Mouse (Mus musculus): ENCODE measurements around the gene Atp8b4. TPM values are rescaled to one million over a fixed set of nuclear protein-coding genes. Genes with fewer than 3 reads are reported as not detected.

Gene Atp8b4
- total and polyA plus RNA-seq, 3 experiments = 0.31 to 0.73 (median 0.43) TPM

DNA sequence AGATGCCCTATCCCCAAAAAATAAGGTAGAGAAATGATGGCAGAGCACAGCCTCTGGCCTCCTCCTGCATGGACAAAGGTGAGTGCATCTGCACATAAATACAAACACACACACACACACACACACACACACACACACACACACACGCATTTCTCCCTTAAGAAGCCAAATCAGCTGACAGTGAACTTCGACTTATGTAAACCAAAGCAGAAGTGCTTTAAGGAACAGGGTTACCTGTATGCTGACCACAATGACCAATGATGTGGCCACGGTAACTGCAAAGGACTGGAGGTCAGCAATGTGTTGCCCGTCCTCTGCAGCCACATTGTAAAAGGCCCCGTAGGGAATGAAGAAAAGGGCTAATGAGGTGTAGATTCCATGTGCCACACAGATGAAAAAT lies 163.3 kb downstream of the Atp8b4 start:
- H3K79me2 ChIP-seq (replicated peaks; ENCODE audit: control insufficient read depth, insufficient read depth, low read length) = no peaks in the 10 kb centered on the region
- 89% methylated on average over 5 of the region's 5 CpGs for WGBS
- H3K36me3 ChIP-seq (ENCODE audit: control insufficient read depth, insufficient read depth, low read length) = no peaks in the 10 kb centered on the region
- intact Hi-C loops (cut with DNase I) = no loop called here
- no peak overlapping the region for H3K9ac ChIP-seq (ENCODE audit: low read depth, low read length)
- no peak for DNase-seq
- no peaks in the 10 kb centered on the region for H3K27me3 ChIP-seq (ENCODE audit: control insufficient read depth, insufficient read depth, low read length)
- TF ChIP-seq CTCF (IDR thresholded peaks at IDR 0.05) = no peak
- no peak for TF ChIP-seq EP300 (IDR thresholded peaks at IDR 0.05; ENCODE audit: insufficient read depth, low read depth, low read length)
- no peak for TF ChIP-seq POLR2A (IDR thresholded peaks at IDR 0.05; ENCODE audit: insufficient read depth, low read depth, low read length)
- no peak overlapping the region for H3K4me3 ChIP-seq
- H3K4me1 ChIP-seq (ENCODE audit: control insufficient read depth, insufficient read depth, low read length) = no peaks in the 10 kb centered on the region
- H3K27ac ChIP-seq = no peak overlapping the region

DNA sequence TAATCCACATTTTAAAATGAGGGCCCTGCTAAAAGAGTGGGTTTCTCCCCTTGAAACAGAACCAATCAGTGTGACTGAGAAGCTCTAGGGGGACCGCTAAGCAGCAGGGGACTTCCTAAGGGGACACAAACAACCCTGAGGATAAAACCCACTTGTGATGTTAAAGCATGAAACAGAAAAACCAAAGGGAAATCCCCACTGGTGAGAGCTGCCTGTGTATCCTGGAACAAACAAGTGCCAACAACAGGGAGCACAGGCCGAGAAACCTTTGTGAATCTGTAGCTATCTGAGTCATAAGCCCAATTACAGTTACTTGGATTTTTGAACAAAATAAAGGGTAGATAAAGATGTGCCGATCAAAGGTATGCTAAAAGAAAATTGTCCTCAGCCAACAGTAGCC lies 168.7 kb downstream of the Atp8b4 start:
- no peaks in the 10 kb centered on the region for H3K27me3 ChIP-seq (ENCODE audit: control insufficient read depth, insufficient read depth, low read length)
- no peaks in the 10 kb centered on the region for H3K4me1 ChIP-seq (ENCODE audit: control insufficient read depth, insufficient read depth, low read length)
- H3K9ac ChIP-seq (ENCODE audit: low read depth, low read length) = no peak overlapping the region
- H3K4me3 ChIP-seq = no peak overlapping the region
- TF ChIP-seq EP300 (IDR thresholded peaks at IDR 0.05; ENCODE audit: insufficient read depth, low read depth, low read length) (no peak), CTCF (IDR thresholded peaks at IDR 0.05) (no peak), POLR2A (IDR thresholded peaks at IDR 0.05; ENCODE audit: insufficient read depth, low read depth, low read length) (no peak)
- H3K27ac ChIP-seq = no peak overlapping the region
- 92% methylated on average over 3 of the region's 3 CpGs for WGBS
- intact Hi-C loops (cut with DNase I) = no loop called here
- H3K79me2 ChIP-seq (replicated peaks; ENCODE audit: control insufficient read depth, insufficient read depth, low read length) = no peaks in the 10 kb centered on the region
- H3K36me3 ChIP-seq (ENCODE audit: control insufficient read depth, insufficient read depth, low read length) = no peaks in the 10 kb centered on the region
- no peak for DNase-seq

DNA sequence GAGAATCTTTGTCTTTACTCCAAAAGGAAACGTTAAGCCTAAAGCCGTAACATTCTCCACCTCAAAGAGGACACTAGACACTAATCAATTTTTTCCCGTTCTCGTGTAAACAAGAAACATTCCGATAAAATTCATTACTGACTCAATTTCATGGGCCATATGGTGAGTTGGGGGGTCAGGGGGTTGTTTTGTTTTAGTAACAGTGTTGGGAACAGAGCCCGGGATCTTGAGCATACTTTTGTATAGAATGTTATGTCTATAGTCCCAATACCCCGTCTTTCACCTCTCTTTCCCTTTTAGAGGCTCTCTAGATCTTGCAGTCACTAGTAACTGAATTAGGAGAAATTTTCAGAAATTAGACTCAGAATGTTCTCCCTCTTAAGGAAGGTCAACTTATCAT lies 177.3 kb downstream of the Atp8b4 start:
- Histone ChIP-seq H3K27me3 (ENCODE audit: control insufficient read depth, insufficient read depth, low read length) (no peaks in the 10 kb centered on the region), H3K79me2 (replicated peaks; ENCODE audit: control insufficient read depth, insufficient read depth, low read length) (no peaks in the 10 kb centered on the region), H3K27ac (no peak overlapping the region), H3K4me3 (no peak overlapping the region), H3K36me3 (ENCODE audit: control insufficient read depth, insufficient read depth, low read length) (no peaks in the 10 kb centered on the region), H3K4me1 (ENCODE audit: control insufficient read depth, insufficient read depth, low read length) (no peaks in the 10 kb centered on the region), H3K9ac (ENCODE audit: low read depth, low read length) (no peak overlapping the region)
- WGBS = 86% methylated on average over 7 of the region's 7 CpGs
- intact Hi-C loops (cut with DNase I) = no loop called here
- TF ChIP-seq POLR2A (IDR thresholded peaks at IDR 0.05; ENCODE audit: insufficient read depth, low read depth, low read length) = no peak
- no peak for TF ChIP-seq CTCF (IDR thresholded peaks at IDR 0.05)
- no peak for TF ChIP-seq EP300 (IDR thresholded peaks at IDR 0.05; ENCODE audit: insufficient read depth, low read depth, low read length)
- DNase-seq = no peak

DNA sequence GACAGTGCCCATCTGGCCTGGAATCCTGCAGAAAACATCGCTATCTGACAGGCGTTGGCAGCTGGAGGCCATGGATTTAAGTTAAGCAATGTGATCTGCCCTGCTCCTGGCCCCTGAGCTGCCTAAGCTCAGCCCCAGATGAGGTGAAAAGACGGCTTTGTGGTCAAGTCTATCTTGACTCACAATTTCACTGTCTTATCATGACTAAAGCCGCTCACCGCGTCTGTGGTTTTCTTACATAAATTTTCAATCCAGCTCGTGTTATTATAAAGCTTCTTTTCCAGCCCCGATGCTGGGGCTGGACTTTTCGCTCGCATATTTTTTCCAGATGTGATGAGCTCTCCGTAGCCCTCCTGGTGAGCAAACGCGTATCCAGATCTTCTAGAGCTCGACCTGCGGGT lies 177.8 kb downstream of the Atp8b4 start:
- H3K27me3 ChIP-seq (ENCODE audit: control insufficient read depth, insufficient read depth, low read length) = no peaks in the 10 kb centered on the region
- no peak for TF ChIP-seq POLR2A (IDR thresholded peaks at IDR 0.05; ENCODE audit: insufficient read depth, low read depth, low read length)
- TF ChIP-seq CTCF (IDR thresholded peaks at IDR 0.05) = no peak
- TF ChIP-seq EP300 (IDR thresholded peaks at IDR 0.05; ENCODE audit: insufficient read depth, low read depth, low read length) = no peak
- H3K79me2 ChIP-seq (replicated peaks; ENCODE audit: control insufficient read depth, insufficient read depth, low read length) = no peaks in the 10 kb centered on the region
- no peak for DNase-seq
- no peak overlapping the region for H3K27ac ChIP-seq
- 76% methylated on average over 15 of the region's 15 CpGs for WGBS
- H3K4me3 ChIP-seq = no peak overlapping the region
- H3K36me3 ChIP-seq (ENCODE audit: control insufficient read depth, insufficient read depth, low read length) = no peaks in the 10 kb centered on the region
- no peaks in the 10 kb centered on the region for H3K4me1 ChIP-seq (ENCODE audit: control insufficient read depth, insufficient read depth, low read length)
- no peak overlapping the region for H3K9ac ChIP-seq (ENCODE audit: low read depth, low read length)
- intact Hi-C loops (cut with DNase I) = no loop called here

DNA sequence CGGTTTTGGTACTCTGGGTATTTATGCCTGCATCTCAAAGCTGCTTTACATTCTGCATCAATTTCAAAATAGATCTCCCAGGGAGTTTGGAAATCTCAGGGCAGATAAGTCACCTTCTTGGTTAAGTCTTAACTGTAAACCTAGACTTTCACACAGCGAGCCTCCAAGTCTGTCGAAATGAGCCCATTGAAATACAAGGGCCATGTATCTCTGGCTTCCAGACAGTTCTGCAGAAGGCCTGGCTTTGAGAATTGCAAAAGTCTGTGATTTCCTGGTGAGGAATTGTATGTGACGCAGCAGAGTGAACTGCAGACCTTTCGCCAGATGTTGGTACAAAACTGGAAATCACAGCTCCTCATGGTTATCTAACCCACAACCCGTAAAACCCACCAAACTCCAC lies 182.4 kb downstream of the Atp8b4 start:
- Histone ChIP-seq H3K27ac (no peak overlapping the region), H3K4me3 (no peak overlapping the region), H3K27me3 (ENCODE audit: control insufficient read depth, insufficient read depth, low read length) (no peaks in the 10 kb centered on the region), H3K79me2 (replicated peaks; ENCODE audit: control insufficient read depth, insufficient read depth, low read length) (no peaks in the 10 kb centered on the region), H3K9ac (ENCODE audit: low read depth, low read length) (no peak overlapping the region), H3K36me3 (ENCODE audit: control insufficient read depth, insufficient read depth, low read length) (no peaks in the 10 kb centered on the region), H3K4me1 (ENCODE audit: control insufficient read depth, insufficient read depth, low read length) (no peaks in the 10 kb centered on the region)
- 89% methylated on average over 6 of the region's 6 CpGs for WGBS
- TF ChIP-seq POLR2A (IDR thresholded peaks at IDR 0.05; ENCODE audit: insufficient read depth, low read depth, low read length) = no peak
- TF ChIP-seq EP300 (IDR thresholded peaks at IDR 0.05; ENCODE audit: insufficient read depth, low read depth, low read length) = no peak
- DNase-seq = no peak
- intact Hi-C loops (cut with DNase I) = no loop called here

DNA sequence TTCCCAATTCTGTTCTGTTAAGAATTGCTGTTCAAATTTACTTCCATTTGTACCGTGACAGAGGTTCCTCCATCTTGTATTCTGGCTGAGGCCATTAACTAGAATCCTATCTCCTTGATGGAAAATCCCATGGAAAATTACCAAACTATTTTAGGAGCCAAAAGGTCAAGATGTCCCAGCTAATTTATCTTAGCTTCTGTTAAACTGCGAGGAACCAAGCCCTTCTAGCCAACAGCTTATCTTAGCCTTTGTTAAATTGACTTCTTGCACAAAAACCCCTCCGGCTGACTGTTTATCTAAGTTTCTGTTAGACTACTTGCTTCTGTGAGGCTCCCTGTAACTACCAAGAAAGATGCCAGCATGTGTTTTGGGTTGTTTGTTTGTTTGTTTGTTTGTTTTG lies 183.5 kb downstream of the Atp8b4 start:
- no peaks in the 10 kb centered on the region for H3K4me1 ChIP-seq (ENCODE audit: control insufficient read depth, insufficient read depth, low read length)
- intact Hi-C loops (cut with DNase I) = no loop called here
- no peaks in the 10 kb centered on the region for H3K27me3 ChIP-seq (ENCODE audit: control insufficient read depth, insufficient read depth, low read length)
- no peak for DNase-seq
- TF ChIP-seq EP300 (IDR thresholded peaks at IDR 0.05; ENCODE audit: insufficient read depth, low read depth, low read length) (no peak), POLR2A (IDR thresholded peaks at IDR 0.05; ENCODE audit: insufficient read depth, low read depth, low read length) (no peak), CTCF (IDR thresholded peaks at IDR 0.05) (no peak)
- no peak overlapping the region; the same call in 1 of the 2 replicates for H3K27ac ChIP-seq
- no peaks in the 10 kb centered on the region for H3K79me2 ChIP-seq (replicated peaks; ENCODE audit: control insufficient read depth, insufficient read depth, low read length)
- H3K4me3 ChIP-seq = no peak overlapping the region
- no peaks in the 10 kb centered on the region for H3K36me3 ChIP-seq (ENCODE audit: control insufficient read depth, insufficient read depth, low read length)
- WGBS = 41% methylated on average over 3 of the region's 3 CpGs
- no peak overlapping the region for H3K9ac ChIP-seq (ENCODE audit: low read depth, low read length)
